Mouse (Mus musculus): ENCODE measurements around the gene Ndufv3. TPM values are rescaled to one million over a fixed set of nuclear protein-coding genes. Genes with fewer than 3 reads are reported as not detected.

The Ndufv3 gene
- total RNA-seq, 2 experiments from 2014 or later: 212 to 260 TPM

Other genes starting within 250 kb of the Ndufv3 start
- gene Rsph1, start 242.7 kb upstream of the Ndufv3 start, total RNA-seq (2014; fragmentation: Nextera tagmentation): 3.6 TPM in 1 of 2 replicates, not detected in the other
- 0.88 and 1.2 TPM in 2 replicates for gene Rsph1, start 242.7 kb upstream of the Ndufv3 start, total RNA-seq (2017)
- 6.2 and 8.0 TPM in 2 replicates for gene Slc37a1, start 233.3 kb upstream of the Ndufv3 start, total RNA-seq (2014; fragmentation: Nextera tagmentation)
- gene Slc37a1, start 233.3 kb upstream of the Ndufv3 start, total RNA-seq (2017): 7.4 and 8.4 TPM in 2 replicates
- gene Pde9a, start 133.9 kb upstream of the Ndufv3 start, total RNA-seq (2014; fragmentation: Nextera tagmentation): 1.4 TPM in 1 of 2 replicates, not detected in the other
- gene Pde9a, start 133.9 kb upstream of the Ndufv3 start, total RNA-seq (2017): not detected in 2 replicates
- 14.6 and 31.9 TPM in 2 replicates for gene Wdr4, start 135 bp upstream of the Ndufv3 start, total RNA-seq (2014; fragmentation: Nextera tagmentation)
- gene Wdr4, start 135 bp upstream of the Ndufv3 start, total RNA-seq (2017): 17.0 and 20.8 TPM in 2 replicates
- 19.0 and 32.7 TPM in 2 replicates for gene Pknox1, start 44.6 kb downstream of the Ndufv3 start, total RNA-seq (2014; fragmentation: Nextera tagmentation)
- 21.2 and 30.7 TPM in 2 replicates for gene Pknox1, start 44.6 kb downstream of the Ndufv3 start, total RNA-seq (2017)
- gene Cbs, start 117.1 kb downstream of the Ndufv3 start, total RNA-seq (2014; fragmentation: Nextera tagmentation): 0.28 and 4.8 TPM in 2 replicates
- 0.57 and 0.99 TPM in 2 replicates for gene Cbs, start 117.1 kb downstream of the Ndufv3 start, total RNA-seq (2017)
- gene U2af1, start 138.8 kb downstream of the Ndufv3 start, total RNA-seq (2014; fragmentation: Nextera tagmentation): 116 and 155 TPM in 2 replicates
- gene U2af1, start 138.8 kb downstream of the Ndufv3 start, total RNA-seq (2017): 250 and 287 TPM in 2 replicates
- not detected in 2 replicates for gene Cryaa, start 157.7 kb downstream of the Ndufv3 start, total RNA-seq (2014; fragmentation: Nextera tagmentation)
- not detected in 2 replicates for gene Cryaa, start 157.7 kb downstream of the Ndufv3 start, total RNA-seq (2017)